Mouse (Mus musculus): ENCODE data around the gene Setd3. TPM values are rescaled to one million over a fixed set of nuclear protein-coding genes. Genes with fewer than 3 reads are reported as not detected.

Gene Setd3
- total RNA-seq, 2 experiments from 2014 or later, result 122 to 123 TPM

GRCm38 (mm10) chr12:108087489-108087888 lies 91.6 kb downstream of the Setd3 start:
- intact Hi-C loops (cut with DNase I), result no loop called here
- no peak for DNase-seq

DNA sequence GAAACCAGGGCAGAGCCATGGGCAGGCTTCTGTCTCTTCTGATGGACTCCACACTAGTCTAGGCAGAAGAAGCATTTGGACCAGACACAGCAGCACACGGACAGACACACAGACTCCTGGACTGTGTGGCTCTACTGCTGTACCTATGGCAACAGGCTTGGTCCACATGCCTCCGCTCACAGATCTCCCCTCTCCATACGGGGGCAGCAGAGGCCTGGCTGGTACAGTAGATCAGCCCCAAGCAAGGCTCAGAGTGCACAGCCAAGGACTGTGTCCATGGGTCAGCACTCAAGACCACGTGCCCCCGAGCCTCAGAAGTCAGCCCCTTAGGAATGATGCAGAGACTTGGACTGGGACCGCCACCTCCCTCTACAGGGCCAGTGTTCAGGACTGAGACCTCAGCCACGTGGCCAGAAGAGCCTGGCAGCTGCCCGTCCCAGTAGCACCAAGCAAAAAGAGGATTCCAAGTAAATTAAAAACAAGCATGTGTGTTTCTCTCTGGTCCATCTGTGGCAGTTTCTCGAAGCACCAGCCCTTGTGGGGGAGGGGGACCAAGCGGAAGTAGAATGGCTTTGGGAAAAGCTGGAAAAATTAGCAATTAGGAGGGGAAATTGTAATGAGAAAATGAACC lies 100.9 kb downstream of the Setd3 start:
- no peak for DNase-seq
- intact Hi-C loops (cut with DNase I), result no loop called here

DNA sequence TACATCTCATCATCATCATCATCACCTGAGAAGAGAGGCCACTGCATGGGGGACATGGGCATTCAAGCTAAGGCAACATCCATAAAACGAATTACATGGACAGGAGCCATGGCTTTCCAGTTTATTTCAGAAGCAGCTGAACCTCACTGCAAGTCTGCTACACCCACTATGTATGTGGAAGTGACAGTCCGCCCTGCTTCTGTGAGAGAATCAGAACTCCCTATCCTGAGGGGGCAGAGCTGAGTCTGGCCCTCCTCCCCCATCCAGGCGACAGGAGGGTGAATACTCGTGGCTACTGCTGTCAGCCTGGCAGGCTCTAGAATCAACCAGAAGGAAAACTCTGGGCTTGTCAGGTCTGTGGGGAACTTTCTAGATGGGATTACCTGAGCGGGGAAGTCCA lies 106.2 kb downstream of the Setd3 start:
- DNase-seq, result no peak
- intact Hi-C loops (cut with DNase I), result no loop called here

DNA sequence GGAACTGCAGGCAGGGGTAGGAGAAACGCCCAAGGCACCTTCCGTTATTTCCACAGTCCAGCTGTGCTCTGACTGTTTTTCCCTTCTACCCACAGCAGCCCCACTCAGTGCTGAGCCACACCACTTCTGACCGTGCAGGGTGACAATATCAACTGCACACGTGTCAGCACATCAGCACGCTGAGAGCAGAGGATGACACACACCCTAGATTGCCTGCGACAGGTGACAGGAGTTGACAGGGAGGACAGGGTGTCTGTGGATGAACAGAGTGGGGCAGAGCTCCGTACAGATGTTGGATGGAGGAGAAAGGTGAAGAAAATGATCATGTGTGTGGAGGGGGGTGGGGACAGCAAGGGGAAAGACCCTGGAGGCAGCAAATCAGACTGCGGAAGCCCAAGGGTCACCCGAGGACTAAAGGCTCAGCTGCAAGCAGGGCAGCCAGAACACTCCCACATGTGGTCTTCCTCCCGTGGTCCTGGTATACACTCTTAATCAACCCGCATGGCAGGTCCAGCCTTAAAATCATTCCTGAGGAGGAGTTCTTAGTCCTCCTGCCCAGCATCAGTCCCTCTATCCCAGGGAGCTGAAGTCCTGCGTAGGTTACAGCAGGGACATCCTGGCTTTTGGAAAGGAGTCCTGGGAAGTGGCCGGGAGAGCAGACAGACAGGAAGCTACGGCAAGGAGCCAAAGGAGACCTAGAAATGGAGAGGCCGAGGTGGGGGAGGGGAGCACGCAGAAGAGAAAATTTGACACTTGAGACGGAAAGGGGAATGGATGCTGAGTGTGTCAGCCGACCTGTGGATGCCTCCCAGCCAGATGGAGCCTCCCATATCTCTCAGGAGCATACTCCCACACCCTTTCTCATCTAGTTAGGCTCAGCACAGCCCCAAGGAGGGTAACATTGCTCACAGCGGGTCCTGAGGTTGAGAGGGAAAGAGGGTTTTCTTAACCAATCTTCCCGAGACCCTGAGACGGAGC lies 108.1 kb downstream of the Setd3 start:
- DNase-seq, result no peak
- intact Hi-C loops (cut with DNase I), result no loop called here

GRCm38 (mm10) chr12:108069504-108069903 lies 109.6 kb downstream of the Setd3 start:
- intact Hi-C loops (cut with DNase I), result no loop called here
- no peak for DNase-seq

DNA sequence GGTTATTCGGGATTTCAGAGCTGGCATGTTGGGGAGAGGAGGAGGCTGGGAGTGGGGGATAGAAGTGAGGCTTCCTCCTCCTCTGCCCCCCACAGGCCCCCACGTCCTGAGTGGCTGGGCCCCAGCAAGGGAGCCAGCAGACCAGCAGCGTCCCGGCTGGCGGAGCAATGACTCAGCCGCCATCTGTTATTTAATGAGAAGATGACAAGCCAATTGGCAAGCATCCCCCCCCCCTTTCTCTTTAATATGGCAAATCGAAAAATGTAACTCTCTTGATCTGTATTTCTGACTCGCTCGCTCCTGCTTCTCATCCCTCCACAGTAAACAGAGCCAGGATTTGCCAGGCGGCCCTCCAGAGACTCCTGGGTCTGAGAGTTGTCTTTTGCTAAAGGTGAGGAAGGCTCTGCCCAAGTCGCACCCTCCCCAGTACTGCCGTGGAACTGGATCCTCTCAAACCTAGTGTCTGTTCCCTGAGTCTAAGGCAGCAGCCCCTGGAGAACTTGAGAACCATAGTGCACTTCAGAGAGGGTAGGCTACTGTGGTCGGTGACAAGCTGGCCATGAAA lies 111.2 kb downstream of the Setd3 start:
- intact Hi-C loops (cut with DNase I), result no loop called here
- DNase-seq, result peak; percentile 73

GRCm38 (mm10) chr12:108067231-108067630 lies 111.9 kb downstream of the Setd3 start:
- intact Hi-C loops (cut with DNase I), result no loop called here
- DNase-seq, result no peak

GRCm38 (mm10) chr12:108064396-108064998 lies 114.6 kb downstream of the Setd3 start:
- intact Hi-C loops (cut with DNase I), result no loop called here
- peak; percentile 37 for DNase-seq

DNA sequence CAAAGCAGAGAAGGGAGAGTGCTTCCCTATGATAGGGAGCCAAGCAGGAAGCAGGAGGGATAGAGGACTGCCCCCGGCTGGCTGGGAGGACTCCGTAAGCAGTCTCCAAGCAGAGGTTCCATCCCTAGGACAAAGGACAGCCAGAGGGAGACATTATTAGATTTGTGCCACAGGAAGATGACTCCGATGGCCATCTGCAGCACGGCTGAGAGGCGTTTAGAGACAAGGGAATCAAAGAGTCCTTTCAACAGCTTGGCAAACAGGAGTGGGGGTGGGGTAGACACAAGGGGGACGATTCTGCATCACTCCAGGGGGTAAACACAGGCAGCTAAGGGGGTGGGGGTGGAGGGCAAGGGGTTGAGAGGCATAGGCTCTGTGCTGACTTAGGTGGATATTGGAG lies 115.1 kb downstream of the Setd3 start:
- intact Hi-C loops (cut with DNase I), result no loop called here
- no peak for DNase-seq

GRCm38 (mm10) chr12:108062137-108062536 lies 117.0 kb downstream of the Setd3 start:
- intact Hi-C loops (cut with DNase I), result no loop called here
- DNase-seq, result no peak

DNA sequence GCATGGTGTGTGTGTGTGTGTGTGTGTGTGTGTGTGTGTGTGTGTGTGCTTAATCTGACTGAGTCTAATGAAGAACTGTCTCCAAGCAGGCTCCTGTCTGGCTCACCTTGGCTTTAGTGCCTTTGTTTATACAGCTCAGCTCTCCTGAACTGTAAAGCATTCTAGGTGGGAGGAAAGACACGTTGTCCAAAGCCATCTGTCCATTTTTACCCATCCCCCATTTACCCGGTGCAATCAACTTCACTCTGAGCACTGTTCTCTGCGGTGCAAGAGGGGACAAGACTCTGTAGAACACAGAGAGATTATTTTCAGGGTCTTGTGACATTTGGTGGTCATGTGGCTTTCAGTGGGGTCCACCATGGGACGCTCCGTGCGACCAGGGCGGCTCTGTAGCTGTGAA lies 117.5 kb downstream of the Setd3 start:
- no peak for DNase-seq
- intact Hi-C loops (cut with DNase I), result no loop called here

Other genes with a start within 250 kb of the Setd3 start
- gene Bcl11b, start 175.7 kb downstream of the Setd3 start, total RNA-seq (2021), result 100 to 1,000 TPM; 125 to 127 TPM
- 10 to 100 TPM; 39.0 to 40.2 TPM for gene Ccnk, start 265 bp upstream of the Setd3 start, total RNA-seq (2021)
- gene Ccdc85c, start 96.1 kb upstream of the Setd3 start, total RNA-seq (2021), result 10 to 100 TPM; 60.2 to 64.1 TPM
- 1 to 10 TPM; 6.3 to 6.6 TPM for gene Hhipl1, start 127.0 kb upstream of the Setd3 start, total RNA-seq (2021)
- gene Cyp46a1, start 155.1 kb upstream of the Setd3 start, total RNA-seq (2021), result 10 to 100 TPM; 65.7 to 78.6 TPM
- 10 to 100 TPM; 93.3 to 99.0 TPM for gene Eml1, start 191.6 kb upstream of the Setd3 start, total RNA-seq (2021)

All from left cerebral cortex, postnatal 4 days (tissue).